Mouse (Mus musculus) midbrain, postnatal 0 days (tissue): ENCODE measurements around the gene Ajap1. TPM values are rescaled to one million over a fixed set of nuclear protein-coding genes. Genes with fewer than 3 reads are reported as not detected.

Experiments
- ATAC-seq: fragments of 200-750 bp; cut with Nextera tagmentation; 2 replicates; pipeline ENCODE4 v1.8.0; 2017; ENCODE audit warnings: moderate number of reproducible peaks, mild to moderate bottlenecking, moderate TSS enrichment, moderate library complexity; ENCODE audit not compliant: low FRiP score
- DNase-seq: peaks from one replicate; pipeline ENCODE4 v3.0.0-alpha.2; 2015; ENCODE audit warnings: low spot score
- H3K27ac ChIP-seq: fragments of 300-500 bp; sonication (generic); 2 replicates; pipeline ENCODE4 v1.5.1; 2014; ENCODE audit warnings: low read depth, mild to moderate bottlenecking, low read length, mixed read lengths
- H3K27me3 ChIP-seq: fragments of 300-500 bp; sonication (generic); 2 replicates; pipeline ENCODE4 v1.6.1; 2014; ENCODE audit warnings: low read length, control low read depth, mixed read lengths; ENCODE audit not compliant: insufficient read depth
- H3K36me3 ChIP-seq: fragments of 300-500 bp; sonication (generic); 2 replicates; pipeline ENCODE4 v1.6.1; 2014; ENCODE audit warnings: low read length, control low read depth, mixed read lengths; ENCODE audit not compliant: insufficient read depth
- H3K4me1 ChIP-seq: fragments of 300-500 bp; sonication (generic); 2 replicates; pipeline ENCODE4 v1.6.1; 2014; ENCODE audit warnings: mild to moderate bottlenecking, control low read depth, antibody characterized with exemption, low read length, mixed read lengths; ENCODE audit not compliant: insufficient read depth
- H3K4me2 ChIP-seq: fragments of 300-500 bp; sonication (generic); 2 replicates; pipeline ENCODE4 v1.6.1; 2014; ENCODE audit warnings: low read depth, mild to moderate bottlenecking, low read length, mixed read lengths; ENCODE audit not compliant: poor library complexity, severe bottlenecking
- H3K4me3 ChIP-seq: fragments of 300-500 bp; sonication (generic); 2 replicates; pipeline ENCODE4 v1.5.1; 2014; ENCODE audit warnings: low read depth, mild to moderate bottlenecking, low read length, moderate library complexity
- H3K9ac ChIP-seq: fragments of 300-500 bp; sonication (generic); replicated peaks from 2 replicates; pipeline ENCODE4 v1.6.1; 2014; ENCODE audit warnings: mild to moderate bottlenecking, low read length, moderate library complexity, mixed read lengths; ENCODE audit not compliant: poor library complexity, severe bottlenecking
- H3K9me3 ChIP-seq: fragments of 300-500 bp; sonication (generic); 2 replicates; pipeline ENCODE4 v1.6.1; 2016; ENCODE audit warnings: low read length, control low read depth
- CTCF ChIP-seq: IDR thresholded peaks from 2 replicates; pipeline ENCODE4 v1.5.1; 2016; ENCODE audit warnings: antibody characterized with exemption, mild to moderate bottlenecking
- WGBS: fragments of 180-500 bp; shearing (Covaris S2); extraction: QIAGEN DNeasy Blood & Tissue Kit; methylation state at CpG from one replicate; pipeline ENCODE4 v1.1.7; 2014; 5-methylcytosine and 5-hydroxymethylcytosine counted together
- polyA plus RNA-seq: library from polyadenylated mRNA; unstranded; fragments of >200 nt; fragmentation: Nextera tagmentation; extraction: Ambion mirVana; gene quantifications from 2 replicates; pipeline ENCODE4 v1.2.1, GENCODE M21; 2015
- total RNA-seq: library from RNA; depleted of rRNA; stranded (reverse); fragments of >200 nt; gene quantifications from 2 replicates; pipeline ENCODE4 v1.2.3, GENCODE M21; 2014

The Ajap1 gene
- total and polyA plus RNA-seq, 2 experiments from 2014 or later = 33.7 to 80.8 TPM

DNA sequence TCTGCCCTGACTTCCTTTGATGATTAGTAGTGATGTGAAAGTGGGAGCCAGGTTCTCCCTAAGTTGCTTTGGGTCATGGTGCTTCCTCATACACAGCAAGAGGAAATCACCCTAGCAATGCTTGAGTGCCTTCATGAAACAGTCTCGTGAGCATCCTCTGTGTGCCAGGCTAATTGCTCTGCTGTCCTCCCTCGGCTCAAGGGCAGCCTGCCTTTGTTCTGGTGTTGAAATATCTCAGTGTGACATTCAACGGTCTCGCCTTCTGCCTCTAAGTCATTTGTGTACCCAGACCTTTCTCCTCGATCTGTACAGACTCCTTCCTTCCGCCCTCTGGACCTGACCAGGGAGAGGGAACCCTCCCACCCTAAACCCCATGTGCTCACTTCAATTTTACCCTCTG lies 31.5 kb upstream of the Ajap1 start:
- 70% methylated on average over 6 of the region's 6 CpGs for WGBS
- ATAC-seq (no peak), DNase-seq (no peak)
- no peak for TF ChIP-seq CTCF
- Histone ChIP-seq H3K4me2 (no peak overlapping the region), H3K27ac (no peak overlapping the region), H3K4me3 (no peak overlapping the region), H3K36me3 (no peaks in the 10 kb centered on the region), H3K27me3 (no peaks in the 10 kb centered on the region), H3K4me1 (no peaks in the 10 kb centered on the region), H3K9ac (no peak overlapping the region), H3K9me3 (no peaks in the 10 kb centered on the region)

- Histone ChIP-seq H3K4me1 (no peaks in the 10 kb centered on the region), H3K9me3 (no peaks in the 10 kb centered on the region), H3K4me3 (no peak overlapping the region), H3K36me3 (no peaks in the 10 kb centered on the region), H3K27ac (no peak overlapping the region), H3K9ac (no peak overlapping the region), H3K27me3 (no peaks in the 10 kb centered on the region), H3K4me2 (no peak overlapping the region)
- DNase-seq = no peak
- WGBS = 100% methylated on average over 1 of the region's 1 CpGs
- ATAC-seq = no peak
- no peak for TF ChIP-seq CTCF
These were observed 28.9 kb upstream of the Ajap1 start for GRCm38 (mm10) chr4:153511530-153511929.

DNA sequence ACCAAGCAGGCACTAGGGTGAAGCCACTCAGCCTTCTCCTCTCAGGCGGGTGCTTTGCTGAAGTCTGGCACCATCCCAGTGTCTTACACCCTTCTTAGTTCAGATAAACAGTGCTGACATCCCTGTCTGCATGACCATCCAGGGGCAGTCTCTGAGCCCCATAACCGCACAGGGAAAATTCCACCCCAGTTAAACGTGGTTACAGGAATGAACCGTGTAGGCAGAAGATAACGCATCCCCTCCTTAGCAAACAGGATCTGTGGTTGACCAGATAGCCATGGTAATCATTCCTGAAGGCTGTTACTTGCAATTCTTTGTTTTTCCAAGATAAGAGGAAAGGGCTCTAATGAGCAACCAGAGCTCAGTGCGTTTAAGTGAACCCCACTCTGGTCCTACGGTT lies 19.3 kb upstream of the Ajap1 start:
- Histone ChIP-seq H3K36me3 (no peaks in the 10 kb centered on the region), H3K4me2 (no peak overlapping the region), H3K27ac (no peak overlapping the region), H3K27me3 (no peaks in the 10 kb centered on the region), H3K4me1 (no peaks in the 10 kb centered on the region), H3K9me3 (no peaks in the 10 kb centered on the region), H3K4me3 (no peak overlapping the region), H3K9ac (no peak overlapping the region)
- ATAC-seq (no peak), DNase-seq (no peak)
- WGBS = 86% methylated on average over 7 of the region's 7 CpGs
- TF ChIP-seq CTCF = no peak

DNA sequence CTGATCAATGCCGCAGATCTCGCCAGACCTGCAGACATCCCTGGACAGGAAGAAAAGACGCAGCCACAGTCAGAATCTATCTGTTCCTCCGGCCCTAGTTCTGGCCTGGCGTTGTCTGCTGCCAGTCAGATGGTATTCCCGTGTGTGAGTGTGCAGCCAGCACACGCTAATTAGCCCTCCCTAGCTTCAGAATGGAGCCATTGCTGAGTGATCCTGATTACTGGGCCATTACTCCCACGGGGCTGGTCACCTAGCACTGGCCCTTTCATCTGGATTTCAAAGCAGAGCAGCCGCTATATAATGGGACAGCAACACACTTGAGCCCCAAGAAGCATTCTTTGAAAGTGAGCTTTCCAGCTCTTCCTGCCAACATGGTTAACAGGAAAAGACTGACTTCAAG lies 9.8 kb upstream of the Ajap1 start:
- Histone ChIP-seq H3K27me3 (no peaks in the 10 kb centered on the region), H3K36me3 (no peaks in the 10 kb centered on the region), H3K27ac (no peak overlapping the region), H3K4me3 (no peak overlapping the region), H3K9me3 (no peaks in the 10 kb centered on the region), H3K9ac (no peak overlapping the region), H3K4me2 (no peak overlapping the region), H3K4me1 (no peaks in the 10 kb centered on the region)
- ATAC-seq (no peak), DNase-seq (no peak)
- 47% methylated on average over 9 of the region's 9 CpGs for WGBS
- TF ChIP-seq CTCF = no peak

DNA sequence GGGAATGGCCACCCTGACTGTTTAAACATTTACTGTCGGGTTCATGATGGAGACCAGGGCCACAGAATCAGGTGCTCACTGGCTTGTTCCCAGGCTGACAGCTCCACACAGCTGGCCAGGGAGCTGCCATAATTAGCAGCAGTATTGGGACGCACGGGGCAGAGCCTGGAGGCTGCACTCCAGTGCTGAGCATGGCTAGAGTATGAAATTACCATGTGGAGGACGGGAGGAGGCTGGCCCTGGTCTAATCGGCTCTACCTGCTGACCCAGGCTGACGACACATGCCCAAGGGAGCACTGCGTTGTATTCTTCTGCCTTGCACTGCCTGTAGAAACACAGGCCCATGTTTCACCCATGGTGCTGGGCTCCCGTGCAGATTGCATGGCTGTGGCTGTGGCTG lies 6.5 kb upstream of the Ajap1 start:
- TF ChIP-seq CTCF = no peak
- no peak overlapping the region for H3K4me2 ChIP-seq
- 0 out of 2 replicates have a peak, but pooled peaks cover 4% of the 10 kb centered on the region for H3K27me3 ChIP-seq
- H3K36me3 ChIP-seq = no peaks in the 10 kb centered on the region
- ATAC-seq (no peak), DNase-seq (no peak)
- H3K4me1 ChIP-seq = no peaks in the 10 kb centered on the region
- H3K27ac ChIP-seq = no peak overlapping the region
- H3K4me3 ChIP-seq = no peak overlapping the region
- WGBS = 76% methylated on average over 8 of the region's 8 CpGs
- H3K9ac ChIP-seq = no peak overlapping the region
- H3K9me3 ChIP-seq = no peaks in the 10 kb centered on the region

DNA sequence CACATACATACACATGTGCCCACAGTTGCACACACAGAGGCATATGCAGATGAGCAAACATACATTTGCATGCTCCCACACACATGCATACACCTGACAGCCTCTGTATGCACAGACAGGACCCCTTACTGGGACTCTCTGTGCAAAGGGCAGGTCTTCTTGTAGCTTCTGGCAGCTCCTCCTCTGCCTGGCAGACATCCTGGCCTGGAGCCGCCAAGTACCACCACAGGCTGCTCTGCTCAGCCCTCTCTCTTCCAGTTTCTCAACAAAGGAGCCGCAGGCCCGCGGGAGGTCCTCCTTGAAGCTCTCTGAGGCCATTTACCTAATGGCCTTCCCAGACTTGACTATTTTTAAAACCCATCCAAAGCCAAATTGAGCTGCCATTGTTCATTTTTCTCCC lies 3.3 kb upstream of the Ajap1 start:
- DNase-seq = no peak
- Histone ChIP-seq H3K36me3 (no peaks in the 10 kb centered on the region), H3K27ac (no peak overlapping the region), H3K4me2 (no peak overlapping the region), H3K9ac (no peak overlapping the region), H3K4me3 (no peak overlapping the region), H3K4me1 (no peaks in the 10 kb centered on the region), H3K27me3 (0 out of 2 replicates have a peak, but pooled peaks cover 7% of the 10 kb centered on the region), H3K9me3 (no peaks in the 10 kb centered on the region)
- WGBS = 38% methylated on average over 4 of the region's 4 CpGs
- no peak for TF ChIP-seq CTCF
- ATAC-seq = no peak
